Mouse (Mus musculus): ENCODE measurements around the gene Kiss1r. TPM values are rescaled to one million over a fixed set of nuclear protein-coding genes. Genes with fewer than 3 reads are reported as not detected.

Gene Kiss1r
- 0.50 TPM for polyA plus RNA-seq (2017; shearing (Covaris generic))

DNA sequence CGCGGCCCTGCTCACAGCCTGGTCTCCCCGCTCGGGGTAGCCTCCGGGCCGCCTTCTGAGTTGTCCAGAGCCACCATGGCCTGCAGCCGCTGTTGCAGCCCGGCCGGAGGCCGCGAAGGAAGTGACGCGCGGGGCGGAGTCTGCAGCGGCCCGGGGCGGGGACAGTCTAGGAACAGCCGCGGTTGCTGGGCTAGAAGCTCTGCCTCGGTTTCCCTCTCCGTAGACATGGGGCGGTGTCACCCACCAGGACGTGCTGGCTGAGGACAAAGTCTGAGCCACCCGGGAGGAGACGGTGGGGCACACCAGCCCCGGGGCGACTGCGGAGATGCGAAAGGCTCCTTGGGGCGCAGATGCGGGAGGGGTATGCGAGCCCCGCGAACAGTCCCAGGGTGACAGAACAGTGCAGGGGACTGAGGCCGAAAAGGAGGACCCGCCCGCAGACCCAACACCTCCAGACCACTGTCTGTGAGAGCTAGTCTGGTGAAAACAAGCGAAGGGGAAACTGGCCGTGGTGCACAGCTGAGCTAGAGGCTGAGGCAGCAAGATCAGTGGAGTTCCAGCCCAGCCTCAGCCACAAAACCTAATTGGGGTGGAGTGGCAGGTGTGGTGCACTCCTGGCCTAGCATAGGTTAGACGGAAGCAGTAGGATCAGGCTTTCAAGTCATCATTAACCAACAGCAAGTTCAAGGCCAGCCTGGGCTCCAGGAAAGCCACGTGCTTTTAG lies at the start of gene Kiss1r:
TSS of gene Kiss1r (plus strand) at position 164 of the 724 bp plus-strand sequence.

GRCm38 (mm10) chr10:79874290-79874862 lies 42.4 kb upstream of the Kiss1r start, which contains the start of the genes Prtn3 and Plppr3:
Gene Prtn3 (plus strand): TSS chr10:79874476.
Gene Plppr3 (minus strand): TSS chr10:79874634.

DNA sequence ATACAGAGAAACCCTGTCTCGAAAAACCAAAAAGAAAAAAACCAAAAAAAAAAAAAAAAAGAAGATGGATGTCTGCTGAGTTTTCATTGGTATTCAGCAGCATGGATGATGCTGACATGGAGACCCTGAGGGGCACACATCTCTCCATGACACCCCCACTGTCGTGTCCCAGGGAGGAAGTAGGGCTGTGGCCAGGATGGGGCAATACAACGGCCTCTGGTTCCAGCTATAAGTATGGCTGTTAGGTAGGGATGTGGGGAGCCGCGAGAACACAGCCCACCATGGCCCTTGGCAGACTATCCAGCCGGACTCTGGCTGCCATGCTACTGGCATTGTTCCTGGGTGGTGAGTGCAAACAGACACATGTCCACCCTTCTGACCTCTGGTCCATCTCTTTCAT lies 30.7 kb upstream of the Kiss1r start, which contains the start of gene Elane:
TSS of gene Elane (plus strand) at position 194 of the 400 bp plus-strand sequence.

GRCm38 (mm10) chr10:79890670-79891069 lies 26.1 kb upstream of the Kiss1r start, which contains the start of gene Cfd:
Gene Cfd (plus strand): TSS chr10:79890853.

GRCm38 (mm10) chr10:79908167-79909091 lies 8.3 kb upstream of the Kiss1r start, which contains the start of gene Med16:
Gene Med16 (minus strand): TSS chr10:79908923.

GRCm38 (mm10) chr10:79910556-79910955 lies 6.2 kb upstream of the Kiss1r start, which contains the start of gene Gm26602:
Gene Gm26602 (plus strand): TSS chr10:79910856.

DNA sequence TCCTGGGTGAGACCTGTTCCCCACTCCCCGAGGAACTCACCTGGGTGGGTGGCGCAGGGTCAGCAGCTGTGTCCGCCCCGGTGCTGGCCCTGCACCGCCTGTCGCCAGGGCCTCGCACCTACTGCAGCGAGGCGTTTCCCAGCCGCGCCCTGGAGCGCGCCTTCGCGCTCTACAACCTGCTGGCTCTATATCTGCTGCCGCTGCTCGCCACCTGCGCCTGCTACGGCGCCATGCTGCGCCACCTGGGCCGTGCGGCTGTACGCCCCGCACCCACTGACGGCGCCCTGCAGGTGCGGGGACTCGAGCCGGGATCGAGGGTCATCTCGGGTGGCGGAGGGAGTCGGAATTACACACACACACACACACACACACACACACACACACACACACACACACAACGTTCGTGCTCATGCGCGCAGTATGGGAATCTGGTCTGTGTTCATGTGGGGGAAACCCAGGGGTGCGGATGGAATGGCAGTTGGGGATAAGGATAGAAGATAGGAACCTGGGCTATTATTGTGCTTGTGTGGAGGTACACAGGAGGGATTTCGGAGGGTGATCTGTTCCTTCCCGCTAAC lies 4.3 kb downstream of the Kiss1r start, which contains the start of gene R3hdm4:
TSS of gene R3hdm4 (minus strand) at position 251 of the 578 bp plus-strand sequence.

DNA sequence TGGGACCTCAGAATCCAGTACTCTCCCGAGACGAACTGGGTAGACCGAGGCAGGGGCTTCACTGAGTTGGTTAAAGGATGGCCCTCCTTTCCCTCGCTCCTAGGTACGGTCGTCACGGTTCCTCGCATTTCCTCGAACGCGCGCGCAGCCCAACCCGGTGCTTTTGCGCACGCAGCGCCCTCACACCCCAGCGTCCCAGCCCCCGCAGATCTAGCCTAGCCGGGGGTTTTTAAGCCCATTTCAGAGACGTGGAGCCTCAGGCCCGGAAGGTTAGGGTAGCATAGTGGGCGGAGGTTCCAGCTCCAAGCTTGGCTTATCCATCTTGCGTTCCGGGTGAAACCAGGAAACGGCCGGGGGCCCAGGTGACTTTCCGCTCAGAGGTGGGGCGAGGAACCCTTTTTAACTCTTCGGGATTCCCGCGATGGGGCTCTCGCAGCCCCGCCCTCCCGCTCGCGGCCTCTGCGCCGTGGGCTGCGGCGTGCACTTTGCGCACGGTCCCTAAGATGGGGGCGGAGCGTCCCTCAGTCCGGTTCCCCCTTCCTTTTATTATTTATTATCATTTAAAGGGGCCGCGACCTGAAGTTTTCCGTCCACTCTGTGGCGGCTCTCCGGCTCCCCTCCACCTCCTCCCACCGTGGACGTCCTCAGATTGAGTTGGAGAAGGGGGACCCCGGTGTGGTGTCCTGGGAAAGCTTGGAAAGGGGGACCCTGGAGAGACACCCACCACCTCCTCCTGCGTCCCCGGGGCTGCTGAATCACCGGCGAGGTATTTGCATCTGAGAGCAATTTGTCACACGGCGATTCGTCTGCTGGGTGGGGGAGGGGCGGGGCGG lies 9.9 kb downstream of the Kiss1r start, which contains the start of gene Arid3a:
TSS of gene Arid3a (plus strand) at position 553 of the 833 bp plus-strand sequence.

GRCm38 (mm10) chr10:79959847-79960601 lies 43.3 kb downstream of the Kiss1r start, which contains the start of gene Wdr18:
Gene Wdr18 (plus strand): TSS chr10:79960152.

DNA sequence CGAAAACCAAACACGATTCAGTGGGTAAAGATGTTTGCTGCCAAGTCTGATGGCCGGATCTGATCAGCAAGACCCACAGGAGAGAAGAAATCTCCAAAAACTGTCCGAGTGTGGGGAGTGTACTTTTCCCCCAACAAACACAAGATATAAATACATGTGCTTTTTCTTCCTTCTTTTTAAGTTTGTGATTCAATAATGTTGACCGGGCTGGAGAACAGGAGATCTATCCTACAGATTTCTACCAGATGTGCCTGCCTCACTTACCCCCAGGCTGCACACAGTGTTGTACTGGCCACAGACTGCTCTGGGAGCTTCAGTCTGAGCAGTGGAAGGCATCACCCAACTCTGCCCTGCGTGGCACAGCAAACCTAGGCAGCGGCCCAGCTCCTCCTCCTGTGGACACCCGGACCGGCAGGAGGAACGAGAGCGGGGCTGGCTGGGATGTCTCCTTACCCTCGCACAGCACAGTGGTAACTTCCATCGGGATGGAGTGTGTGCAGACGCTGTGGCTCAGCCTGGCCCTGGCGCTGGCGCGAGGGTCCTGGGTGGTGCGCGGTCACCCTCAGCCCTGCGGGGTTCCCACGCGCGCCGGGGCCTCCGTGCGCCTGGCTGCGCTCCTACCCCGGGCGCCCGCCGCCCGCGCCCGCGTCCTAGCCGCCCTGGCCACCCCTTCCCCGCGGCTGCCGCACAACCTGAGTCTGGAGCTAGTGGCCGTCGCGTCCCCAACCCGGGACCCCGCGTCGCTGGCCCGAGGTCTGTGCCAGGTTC lies 53.8 kb downstream of the Kiss1r start, which contains the start of gene Grin3b:
TSS of gene Grin3b (plus strand) at position 301 of the 768 bp plus-strand sequence.

Other genes starting within 250 kb of the Kiss1r start
- 53.8 TPM for gene Tpgs1, start 247.6 kb upstream of the Kiss1r start, polyA plus RNA-seq (2017; shearing (Covaris generic))
- 90.7 TPM for gene Cdc34, start 234.8 kb upstream of the Kiss1r start, polyA plus RNA-seq (2017; shearing (Covaris generic))
- gene Gzmm, start 228.0 kb upstream of the Kiss1r start, polyA plus RNA-seq (2017; shearing (Covaris generic)) = 0.91 TPM
- 261 TPM for gene Bsg, start 212.5 kb upstream of the Kiss1r start, polyA plus RNA-seq (2017; shearing (Covaris generic))
- 0.14 TPM for gene Hcn2, start 200.3 kb upstream of the Kiss1r start, polyA plus RNA-seq (2017; shearing (Covaris generic))
- gene Polrmt, start 170.4 kb upstream of the Kiss1r start, polyA plus RNA-seq (2017; shearing (Covaris generic)) = 55.8 TPM
- 0.45 TPM for gene Fgf22, start 161.9 kb upstream of the Kiss1r start, polyA plus RNA-seq (2017; shearing (Covaris generic))
- 61.1 TPM for gene Rnf126, start 150.0 kb upstream of the Kiss1r start, polyA plus RNA-seq (2017; shearing (Covaris generic))
- 0.29 TPM for gene Fstl3, start 139.7 kb upstream of the Kiss1r start, polyA plus RNA-seq (2017; shearing (Covaris generic))
- gene Prss57, start 126.0 kb upstream of the Kiss1r start, polyA plus RNA-seq (2017; shearing (Covaris generic)) = not detected
- 1.6 TPM for gene Palm, start 123.4 kb upstream of the Kiss1r start, polyA plus RNA-seq (2017; shearing (Covaris generic))
- gene Misp, start 96.0 kb upstream of the Kiss1r start, polyA plus RNA-seq (2017; shearing (Covaris generic)) = not detected
- gene Ptbp1, start 62.5 kb upstream of the Kiss1r start, polyA plus RNA-seq (2017; shearing (Covaris generic)) = 318 TPM
- not detected for gene Prtn3, start 42.5 kb upstream of the Kiss1r start, polyA plus RNA-seq (2017; shearing (Covaris generic))
- gene Plppr3, start 42.3 kb upstream of the Kiss1r start, polyA plus RNA-seq (2017; shearing (Covaris generic)) = 4.5 TPM
- not detected for gene Elane, start 30.7 kb upstream of the Kiss1r start, polyA plus RNA-seq (2017; shearing (Covaris generic))
- not detected for gene Cfd, start 26.1 kb upstream of the Kiss1r start, polyA plus RNA-seq (2017; shearing (Covaris generic))
- 40.9 TPM for gene Med16, start 8.0 kb upstream of the Kiss1r start, polyA plus RNA-seq (2017; shearing (Covaris generic))
- gene Gm26602, start 6.1 kb upstream of the Kiss1r start, polyA plus RNA-seq (2017; shearing (Covaris generic)) = 23.3 TPM
- 193 TPM for gene R3hdm4, start 4.2 kb downstream of the Kiss1r start, polyA plus RNA-seq (2017; shearing (Covaris generic))
- 9.6 TPM for gene Arid3a, start 10.1 kb downstream of the Kiss1r start, polyA plus RNA-seq (2017; shearing (Covaris generic))
- 73.4 TPM for gene Wdr18, start 43.2 kb downstream of the Kiss1r start, polyA plus RNA-seq (2017; shearing (Covaris generic))
- not detected for gene Grin3b, start 53.7 kb downstream of the Kiss1r start, polyA plus RNA-seq (2017; shearing (Covaris generic))
- gene Tmem259, start 67.4 kb downstream of the Kiss1r start, polyA plus RNA-seq (2017; shearing (Covaris generic)) = 32.9 TPM
- 937 TPM for gene Cnn2, start 71.6 kb downstream of the Kiss1r start, polyA plus RNA-seq (2017; shearing (Covaris generic))
- gene Abca7, start 79.5 kb downstream of the Kiss1r start, polyA plus RNA-seq (2017; shearing (Covaris generic)) = 60.9 TPM
- 916 TPM for gene Arhgap45, start 99.7 kb downstream of the Kiss1r start, polyA plus RNA-seq (2017; shearing (Covaris generic))
- 195 TPM for gene Polr2e, start 122.8 kb downstream of the Kiss1r start, polyA plus RNA-seq (2017; shearing (Covaris generic))
- 441 TPM for gene Gpx4, start 130.2 kb downstream of the Kiss1r start, polyA plus RNA-seq (2017; shearing (Covaris generic))
- 59.4 TPM for gene Sbno2, start 188.6 kb downstream of the Kiss1r start, polyA plus RNA-seq (2017; shearing (Covaris generic))
- gene Stk11, start 198.8 kb downstream of the Kiss1r start, polyA plus RNA-seq (2017; shearing (Covaris generic)) = 47.2 TPM
- gene Atp5d, start 221.7 kb downstream of the Kiss1r start, polyA plus RNA-seq (2017; shearing (Covaris generic)) = 400 TPM
- gene Cbarp, start 223.9 kb downstream of the Kiss1r start, polyA plus RNA-seq (2017; shearing (Covaris generic)) = 3.4 TPM
- gene Midn, start 231.3 kb downstream of the Kiss1r start, polyA plus RNA-seq (2017; shearing (Covaris generic)) = 5.6 TPM
- gene Cirbp, start 249.0 kb downstream of the Kiss1r start, polyA plus RNA-seq (2017; shearing (Covaris generic)) = 228 TPM